10 mouse cellular contexts compared by ENCODE assay signal in the genomic region with DNA sequence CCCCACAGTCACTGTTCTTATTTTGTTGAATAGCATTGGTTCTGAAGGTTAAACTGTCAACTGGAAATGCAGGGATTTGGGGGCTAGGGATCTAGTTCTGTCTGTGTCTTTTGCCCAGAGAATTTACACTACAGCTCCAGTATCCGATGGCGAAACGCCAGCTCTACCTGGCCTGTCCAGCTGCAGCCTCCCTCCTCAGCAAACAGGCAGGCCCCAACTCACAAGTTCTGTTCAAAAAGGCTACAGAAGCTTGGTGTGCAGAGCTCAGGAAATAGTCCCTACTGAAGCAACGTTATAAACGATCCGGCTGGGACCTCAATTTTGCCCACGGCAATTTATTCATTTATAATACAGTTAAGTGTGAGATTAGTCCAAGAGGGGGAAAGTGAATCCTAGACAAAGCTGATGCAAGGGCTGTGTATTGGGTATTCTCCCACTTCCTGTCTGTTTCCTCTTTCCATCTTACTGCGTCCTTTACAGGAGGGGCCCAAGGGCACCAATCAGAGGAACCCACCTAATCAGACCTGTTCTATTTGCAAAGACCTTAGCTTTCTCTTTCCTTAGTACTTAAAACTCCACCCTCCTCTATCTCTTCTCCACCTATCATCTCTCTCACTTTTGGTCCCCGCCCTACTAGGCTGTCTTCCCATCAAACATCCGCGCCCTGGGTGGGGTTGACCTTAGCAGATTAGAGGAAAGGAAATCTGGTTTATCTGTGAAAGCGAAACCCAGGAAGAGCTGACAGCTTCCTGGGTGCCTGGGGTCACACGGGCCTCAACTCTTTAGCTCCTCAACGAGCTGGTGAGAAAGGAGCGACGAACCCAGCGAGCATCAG. TPM values are rescaled to one million over a fixed set of nuclear protein-coding genes. Genes with fewer than 3 reads are reported as not detected.
DNase-seq lines count a peak whose midpoint lies in the region; ATAC-seq lines count a peak whose summit lies in the region.
"Had no signal": no experiment of that assay in that cellular context is flagged by ENCODE, and none has a peak within 500 bp of the region (broad histone marks: within the 10 kb centered on the region; RNA-seq: fewer than 3 reads in every experiment).

No protein-coding gene starts in this region.

- ATAC-seq in heart, embryonic 14.5 days (ENCODE audit: insufficient number of reproducible peaks, insufficient read depth, low FRiP score, low read depth): no peak
- no peak for ATAC-seq in cerebellum, adult (ENCODE audit: insufficient number of reproducible peaks, low FRiP score, low TSS enrichment)

- peaks cover 14 to 32% of the 10 kb centered on the region in 2 experiments for H3K4me1 ChIP-seq in heart, embryonic 14.5 days (ENCODE audit: control insufficient read depth in 2 of 2, insufficient read depth in 2 of 2, low read length in 2 of 2)
- H3K4me1 ChIP-seq: hindbrain, embryonic 15.5 days had no signal

- no peaks in the 10 kb centered on the region for H3K27me3 ChIP-seq in heart, embryonic 14.5 days (ENCODE audit: control insufficient read depth, insufficient read depth, low read length)
- H3K27me3 ChIP-seq: hindbrain, embryonic 15.5 days had no signal

- H3K4me2 ChIP-seq in heart, embryonic 14.5 days (ENCODE audit: low read length): peak overlapping the region; percentile 19; the same call in 1 of the 2 replicates
- H3K4me2 ChIP-seq: hindbrain, embryonic 15.5 days had no signal

- no peaks in the 10 kb centered on the region for H3K36me3 ChIP-seq in heart, embryonic 14.5 days (ENCODE audit: control insufficient read depth, insufficient read depth, low read length)
- H3K36me3 ChIP-seq: hindbrain, embryonic 15.5 days had no signal

- peak; percentile 91 for DNase-seq in heart, adult 11 months
- DNase-seq in heart, postnatal 10 days: no peak
- peak; percentile 44 for DNase-seq in lung, postnatal 25 days (ENCODE audit: low spot score)
- peak; percentile 83 for DNase-seq in thymus, postnatal 0 days (ENCODE audit: low spot score)
- no peak for DNase-seq in urinary bladder, postnatal 14 days (ENCODE audit: low spot score)
- no peak for DNase-seq in frontal cortex, postnatal 14 days (ENCODE audit: low spot score in 2 of 2)

- H3K4me3 ChIP-seq in heart, embryonic 14.5 days (ENCODE audit: control insufficient read depth in 1 of 2, insufficient read depth in 1 of 2, low read depth in 1 of 2, low read length in 2 of 2): no peak overlapping the region
- H3K4me3 ChIP-seq: hindbrain, embryonic 15.5 days had no signal

- no peaks in the 10 kb centered on the region for H3K9me3 ChIP-seq in heart, embryonic 14.5 days (ENCODE audit: control insufficient read depth, low read length)
- H3K9me3 ChIP-seq: hindbrain, embryonic 15.5 days had no signal

- 46% methylated on average over 17 of the region's 17 CpGs for WGBS in heart, embryonic 14.5 days

- peak overlapping the region in 1 of 2 experiments; percentile 33; a peak in 1 of 4 replicates for H3K27ac ChIP-seq in heart, embryonic 14.5 days (replicated peaks in 1 of 2; ENCODE audit: control insufficient read depth in 1 of 2, insufficient read depth in 1 of 2, low read depth in 2 of 2, low read length in 2 of 2)
- H3K27ac ChIP-seq: hindbrain, embryonic 15.5 days; macrophage had no signal

- intact Hi-C loops in heart, postnatal 10 days (cut with DNase I): no loop called here

- no peak overlapping the region for H3K9ac ChIP-seq in heart, embryonic 14.5 days (ENCODE audit: low read length)
- H3K9ac ChIP-seq: hindbrain, embryonic 15.5 days had no signal

RNA-seq across cellular contexts. Expression of gene Ralgps2, which starts 16.7 kb away (rescaled TPM):
- total RNA-seq in heart, postnatal 10 days (2021): 10 to 100 TPM; 22.0 to 24.5 TPM
- polyA plus RNA-seq in heart, embryonic 14.5 days (2014; fragmentation: Nextera tagmentation; extraction: Ambion mirVana): 60.2 and 63.5 TPM in 2 replicates
- polyA plus RNA-seq in thymus, postnatal 0 days (2015; fragmentation: Nextera tagmentation; extraction: Ambion mirVana): 109 and 131 TPM in 2 replicates

Comparison
In these comparisons a context has a peak if more than half of its experiments do, and no peak if none do; other contexts are left out.
1. DNase-seq: peak in heart, adult 11 months (single experiment), lung, postnatal 25 days (single experiment) and thymus, postnatal 0 days (single experiment); none in heart, postnatal 10 days (0 of 2), urinary bladder, postnatal 14 days (single experiment) and frontal cortex, postnatal 14 days (0 of 2).